Mouse (Mus musculus) thymus, postnatal 0 days (tissue): Measurements from ENCODE around the gene Mta1. TPM values are rescaled to one million over a fixed set of nuclear protein-coding genes. Genes with fewer than 3 reads are reported as not detected.

ENCODE experiments used
- DNase-seq: peaks from one replicate; pipeline ENCODE4 v3.0.0-alpha.2; 2015; ENCODE audit warnings: low spot score
- polyA plus RNA-seq: library from polyadenylated mRNA; unstranded; fragments of >200 nt; fragmentation: Nextera tagmentation; extraction: Ambion mirVana; gene quantifications from 2 replicates; pipeline ENCODE4 v1.2.1, GENCODE M21; 2015

Mta1 gene
- polyA plus RNA-seq, 1 experiment from 2014 or later, result 13.6 TPM

DNA sequence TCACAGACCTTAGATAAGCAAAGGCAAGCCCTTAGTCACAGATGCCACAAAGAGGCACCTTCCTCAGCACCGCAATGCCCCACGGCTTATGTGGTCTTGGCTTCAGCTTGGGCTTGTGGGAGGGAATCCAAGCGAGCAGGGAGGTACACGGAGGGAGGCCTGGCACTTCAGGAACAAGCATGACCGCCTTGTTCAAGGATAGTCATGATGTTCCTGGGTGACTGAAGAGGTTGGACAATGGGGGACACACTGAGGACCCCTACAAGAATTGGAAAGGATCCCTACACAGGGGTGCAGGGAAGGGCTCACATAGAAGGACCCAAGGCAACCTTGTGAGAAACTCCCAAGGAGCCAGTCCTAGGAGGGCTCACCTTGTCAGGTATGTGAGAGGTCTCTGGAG, 1.0 kb upstream of the Mta1 start:
- no peak for DNase-seq

DNA sequence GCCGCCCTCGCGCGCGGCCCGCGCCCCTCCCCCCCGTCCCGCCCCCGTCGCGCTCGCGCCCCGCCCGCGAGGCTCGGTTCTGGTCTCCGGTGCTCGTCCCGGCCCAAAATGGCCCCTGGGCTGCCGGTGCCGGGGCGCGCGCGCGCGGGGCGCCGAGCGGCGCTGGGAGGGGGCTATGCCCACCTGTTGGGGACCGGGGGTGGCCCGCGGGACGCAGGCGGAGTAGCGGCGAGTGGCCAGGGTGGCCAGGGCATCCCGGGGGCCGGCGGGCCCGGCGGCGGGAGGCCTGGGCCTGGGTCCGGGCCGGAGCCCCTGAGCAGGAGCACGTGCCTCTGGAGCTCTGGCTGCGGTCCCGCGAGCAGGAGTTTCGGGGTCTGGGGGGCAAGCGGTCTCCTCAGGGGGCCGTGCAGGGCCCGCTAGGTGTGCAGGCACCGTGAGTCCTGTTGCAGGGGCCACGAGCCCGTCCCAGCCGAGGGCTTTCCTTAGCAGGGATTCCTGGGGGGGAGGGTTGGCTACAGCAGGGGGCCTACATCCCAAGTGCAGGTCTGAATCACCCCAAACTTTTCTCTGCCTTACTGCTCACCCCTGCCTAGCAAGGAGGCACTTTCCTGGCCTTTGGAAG, 563 bp downstream of the Mta1 start:
- no peak for DNase-seq

DNA sequence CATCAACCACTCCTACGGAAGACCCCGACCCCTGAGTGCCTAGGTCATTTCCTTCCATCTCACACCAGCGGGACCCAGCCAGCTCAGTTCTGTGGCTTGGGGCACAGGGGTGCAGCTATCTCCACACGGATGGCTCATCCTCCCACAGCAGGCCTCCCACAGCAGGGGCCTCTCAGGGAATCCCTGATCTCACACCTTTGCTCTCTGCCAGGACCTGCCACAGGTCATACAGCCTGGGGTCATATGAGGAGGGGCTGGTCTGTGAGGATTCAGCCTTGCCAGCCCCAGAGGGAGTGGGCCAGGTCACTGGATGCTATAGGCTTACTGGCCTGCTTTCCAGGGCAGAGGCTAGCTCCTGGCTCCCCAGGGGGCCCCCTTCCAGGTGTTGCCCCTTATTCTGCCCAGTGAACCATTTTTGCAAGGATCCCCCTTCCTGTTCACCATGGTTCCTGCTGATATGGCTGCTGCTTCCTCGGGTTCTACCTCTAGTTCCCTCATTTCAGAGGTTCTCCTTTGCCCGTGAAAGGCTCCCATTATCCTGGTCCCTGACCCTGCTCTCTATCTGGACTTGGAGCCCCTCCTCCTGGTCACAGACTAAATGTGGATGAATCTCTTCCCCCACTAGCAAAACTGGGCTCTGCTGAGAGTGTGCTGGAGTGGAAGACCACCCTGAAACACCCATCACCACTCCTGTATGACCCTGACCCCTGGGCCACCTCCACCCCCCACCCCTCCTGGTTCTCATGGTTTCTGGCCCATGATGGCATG, 1.6 kb downstream of the Mta1 start:
- DNase-seq, result no peak

DNA sequence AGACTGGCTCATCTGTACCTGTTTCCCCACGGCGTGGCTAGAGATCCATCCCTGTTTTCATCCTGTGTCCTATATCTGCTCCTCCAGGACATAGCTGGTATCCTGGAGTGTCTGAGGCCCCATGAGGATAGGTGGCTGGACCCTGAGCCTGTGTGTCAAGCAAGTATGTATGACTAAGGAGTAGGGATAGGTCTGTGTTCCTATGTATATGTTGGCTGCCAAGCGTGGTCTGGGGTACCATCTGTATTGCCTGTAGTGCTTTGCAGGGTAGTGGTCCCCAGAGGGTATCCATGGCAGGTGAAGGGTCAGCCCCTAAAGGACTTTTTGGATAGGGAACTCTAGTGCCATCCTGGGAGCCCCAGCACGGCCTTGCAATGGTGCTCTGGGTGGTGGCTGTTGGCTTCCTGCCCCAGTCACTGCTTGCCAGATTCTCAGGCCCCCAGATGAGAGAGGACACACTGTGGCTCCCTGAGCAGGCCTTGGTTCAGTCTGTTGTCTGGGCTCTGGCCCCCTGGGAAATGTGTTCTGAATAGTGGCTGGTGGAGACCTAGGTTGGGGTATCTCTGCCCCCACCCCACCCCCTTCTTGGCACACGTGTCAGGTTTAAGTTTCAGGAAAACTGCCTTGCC, 2.5 kb downstream of the Mta1 start:
- DNase-seq, result no peak

DNA sequence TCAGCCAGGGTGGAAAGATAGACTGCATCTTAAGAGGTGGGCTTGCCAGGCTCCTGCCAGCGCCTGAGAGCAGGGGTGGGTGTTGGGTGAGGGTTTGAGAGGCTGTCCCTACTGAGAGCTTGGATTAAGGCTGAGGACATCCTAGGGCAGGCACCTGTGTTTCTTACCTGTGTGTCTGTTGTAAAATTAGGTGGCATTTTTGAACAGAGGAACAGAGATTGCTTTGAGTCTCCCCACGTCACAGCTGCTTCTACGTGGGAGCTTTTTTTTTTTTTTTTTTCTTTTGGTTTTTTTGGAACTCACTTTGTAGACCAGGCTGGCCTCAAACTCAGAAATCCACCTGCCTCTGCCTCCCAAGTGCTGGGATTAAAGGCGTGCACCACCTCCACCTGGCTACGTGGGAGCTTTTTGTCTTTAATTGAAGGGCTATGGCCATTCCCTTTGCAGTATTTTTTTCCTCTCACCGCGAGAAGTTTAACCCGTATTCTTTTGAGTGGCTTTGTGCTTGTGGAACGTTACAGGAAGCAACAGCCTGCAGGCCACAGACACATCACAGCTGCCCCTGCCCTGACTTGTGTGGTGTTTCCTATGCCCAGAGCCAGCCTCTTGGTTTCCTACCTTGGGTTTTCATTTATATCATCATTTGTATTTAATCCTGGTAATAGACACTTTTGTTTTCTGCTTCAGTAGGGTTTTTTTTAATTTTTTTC, 3.3 kb downstream of the Mta1 start:
- DNase-seq, result no peak

DNA sequence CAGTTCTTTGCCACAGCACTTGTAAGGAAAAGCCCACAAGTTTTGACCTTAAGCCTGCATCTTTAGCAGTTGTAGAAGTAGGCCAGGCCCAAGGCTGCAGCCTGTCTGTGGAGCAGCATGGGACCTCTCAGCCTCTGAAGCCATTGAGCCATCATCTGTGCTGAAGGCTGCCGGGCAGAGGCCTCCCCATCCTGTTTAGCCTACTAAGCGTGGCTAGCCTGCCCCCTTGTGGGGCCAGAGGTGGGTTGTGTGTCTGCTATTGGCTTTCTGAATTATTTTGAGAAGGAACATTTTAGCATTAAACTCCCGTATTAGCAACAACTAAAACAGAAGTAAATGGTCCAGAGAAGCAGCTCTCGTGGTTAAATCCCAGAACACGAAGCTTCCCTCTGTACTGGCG, 4.4 kb downstream of the Mta1 start:
- DNase-seq, result peak; percentile 75

DNA sequence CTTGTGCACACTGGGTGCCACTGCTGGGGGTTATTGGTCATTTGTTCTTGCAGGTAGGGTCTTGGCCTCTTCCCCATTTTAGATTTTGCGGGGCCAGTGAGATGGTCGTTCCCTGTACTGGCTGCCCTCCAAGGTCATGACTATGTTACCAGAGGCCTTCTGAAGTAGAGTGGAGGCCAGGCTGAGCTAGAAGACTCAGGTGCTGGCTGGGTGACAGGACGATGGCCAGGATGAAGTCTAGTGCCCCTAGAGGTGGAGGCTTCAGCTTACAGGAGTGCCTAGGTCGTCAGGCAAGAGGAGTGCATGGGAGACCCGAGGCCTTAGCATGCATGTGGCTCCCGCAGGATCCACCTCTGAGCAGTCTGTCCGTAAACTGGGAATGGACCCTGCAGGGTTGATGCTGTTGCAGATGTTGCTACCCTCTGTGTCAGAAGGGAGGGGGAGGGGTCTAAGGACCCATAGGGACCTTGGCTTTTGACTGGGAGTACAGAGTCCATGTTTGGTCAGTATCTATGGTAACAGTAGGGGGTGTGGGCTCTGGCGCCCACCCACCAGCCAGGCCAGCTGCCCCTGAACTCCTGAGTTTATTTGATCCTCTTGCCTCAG, 5.9 kb downstream of the Mta1 start:
- no peak for DNase-seq

DNA sequence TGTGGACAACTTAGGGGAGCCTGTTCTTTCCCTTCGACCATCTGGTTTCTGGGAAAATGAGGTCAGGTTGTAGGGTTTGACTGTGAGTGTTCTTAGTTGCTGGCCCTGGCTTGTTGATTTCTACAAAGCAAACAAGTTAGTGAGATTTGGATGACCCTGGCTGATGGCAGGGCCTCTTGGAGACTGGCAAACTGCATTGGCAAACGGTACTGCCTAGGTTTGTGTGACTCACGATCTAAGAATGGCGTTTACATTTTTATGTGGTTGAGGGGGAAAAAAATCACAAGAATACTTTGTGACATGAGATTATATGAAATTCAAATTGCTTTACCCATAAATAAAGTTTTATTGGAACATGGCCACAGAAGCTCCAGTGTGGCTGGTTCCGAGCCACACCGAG, 8.3 kb downstream of the Mta1 start:
- no peak for DNase-seq

DNA sequence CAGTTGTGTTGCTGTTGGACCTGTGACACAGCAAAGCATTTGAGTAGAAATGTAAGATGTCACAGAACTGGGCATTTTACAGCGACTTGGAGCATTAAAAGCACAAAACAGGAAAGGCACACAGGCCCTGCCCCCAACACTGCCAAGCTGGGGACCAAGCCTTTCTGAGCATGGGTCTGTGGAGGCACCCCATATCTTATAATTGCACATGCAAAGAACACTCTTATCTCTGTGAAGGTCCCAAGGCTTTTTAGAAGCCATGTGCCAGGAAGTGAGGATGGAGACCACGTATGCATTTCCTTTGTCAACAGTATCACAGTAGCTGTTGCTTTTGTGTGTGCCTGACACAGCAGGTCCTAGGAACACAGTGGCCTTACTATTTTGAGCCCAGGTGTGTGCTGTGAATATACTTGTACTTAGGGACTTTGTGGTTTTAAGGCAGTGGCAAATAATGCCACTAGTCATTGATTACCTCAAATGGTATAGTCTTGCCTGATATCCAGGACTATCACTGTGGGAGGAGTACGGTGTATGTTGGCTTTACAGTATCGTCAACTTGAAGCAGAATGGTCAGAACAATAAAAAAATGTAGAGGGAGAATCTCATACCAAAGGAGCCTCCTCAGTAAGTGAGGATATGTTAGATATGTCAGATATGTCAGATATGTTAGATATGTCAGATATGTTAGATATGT, 9.5 kb downstream of the Mta1 start:
- DNase-seq, result peak; percentile 29

DNA sequence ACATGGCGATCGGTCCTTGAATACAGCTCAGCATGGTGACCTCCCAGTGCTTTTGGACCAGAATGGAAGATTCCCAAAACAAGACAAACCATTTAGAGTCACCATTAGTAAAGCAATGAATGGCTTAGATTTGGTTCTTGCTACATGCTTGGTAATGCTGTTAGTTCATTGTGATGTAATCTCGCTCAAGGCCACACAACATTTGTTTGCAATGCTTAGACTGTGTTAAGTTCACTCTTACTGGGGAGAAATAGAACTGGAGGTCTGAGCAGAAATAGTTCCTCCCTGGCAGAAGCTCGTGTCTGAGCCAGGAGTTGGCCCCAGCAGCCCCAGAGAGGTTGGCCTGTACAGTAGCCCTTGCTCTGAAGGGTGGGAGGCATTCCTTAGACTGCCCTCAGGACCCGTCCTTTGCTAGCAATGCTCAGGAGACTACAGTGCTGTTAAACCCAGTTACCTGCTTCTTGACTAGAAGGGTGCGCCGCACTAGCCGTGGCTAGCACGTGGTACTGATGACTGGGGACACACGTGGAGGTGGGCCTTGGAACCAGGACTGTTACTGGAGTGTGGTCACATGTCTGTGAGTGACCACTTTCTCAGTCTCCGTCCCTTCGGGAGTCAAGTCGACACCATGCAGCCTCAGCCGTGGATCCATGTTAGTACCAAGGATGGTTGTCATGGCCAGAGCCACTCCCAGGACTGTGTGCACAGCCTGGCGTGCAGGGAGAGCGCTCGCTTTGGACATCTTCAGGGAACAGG, 10.6 kb downstream of the Mta1 start:
- no peak for DNase-seq

DNA sequence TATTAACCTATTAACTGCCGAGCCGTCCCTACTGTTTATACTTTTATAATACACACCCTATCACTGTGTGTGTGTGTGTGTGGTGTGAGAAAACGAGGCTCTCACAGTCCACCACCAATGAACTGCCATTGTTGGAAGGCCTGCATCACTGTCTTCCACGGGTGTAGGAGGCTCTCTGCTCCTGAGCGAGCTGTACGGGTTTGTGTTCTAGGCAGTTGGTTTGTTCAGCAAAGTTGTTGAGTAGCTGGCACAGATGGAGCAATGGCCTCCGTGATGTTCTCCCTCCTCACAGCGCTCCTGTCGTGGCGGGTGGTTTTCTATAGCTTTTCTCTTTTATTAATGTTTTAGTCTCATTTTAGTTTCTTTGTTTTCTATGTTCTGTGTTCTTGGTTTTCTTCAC, 11.7 kb downstream of the Mta1 start:
- DNase-seq, result no peak

DNA sequence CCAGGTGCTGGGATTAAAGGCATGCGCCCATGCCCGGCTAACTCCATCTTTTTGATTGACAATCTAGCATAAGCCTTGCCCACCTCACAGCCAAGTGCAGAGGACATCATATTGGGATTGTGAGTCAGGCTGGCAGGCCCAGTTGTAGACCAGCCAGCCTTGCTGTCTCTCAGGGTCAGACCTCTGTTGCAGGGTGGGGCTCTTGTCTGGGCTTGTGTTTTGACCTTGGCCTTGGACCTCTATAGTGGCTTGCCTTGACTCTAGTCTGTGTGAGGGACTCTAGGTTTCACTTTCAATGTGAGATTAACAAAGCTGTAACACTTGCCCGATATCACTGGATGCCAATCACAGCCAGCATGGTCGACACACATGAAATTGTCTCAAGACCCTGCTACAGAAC, 16.1 kb downstream of the Mta1 start:
- DNase-seq, result no peak

DNA sequence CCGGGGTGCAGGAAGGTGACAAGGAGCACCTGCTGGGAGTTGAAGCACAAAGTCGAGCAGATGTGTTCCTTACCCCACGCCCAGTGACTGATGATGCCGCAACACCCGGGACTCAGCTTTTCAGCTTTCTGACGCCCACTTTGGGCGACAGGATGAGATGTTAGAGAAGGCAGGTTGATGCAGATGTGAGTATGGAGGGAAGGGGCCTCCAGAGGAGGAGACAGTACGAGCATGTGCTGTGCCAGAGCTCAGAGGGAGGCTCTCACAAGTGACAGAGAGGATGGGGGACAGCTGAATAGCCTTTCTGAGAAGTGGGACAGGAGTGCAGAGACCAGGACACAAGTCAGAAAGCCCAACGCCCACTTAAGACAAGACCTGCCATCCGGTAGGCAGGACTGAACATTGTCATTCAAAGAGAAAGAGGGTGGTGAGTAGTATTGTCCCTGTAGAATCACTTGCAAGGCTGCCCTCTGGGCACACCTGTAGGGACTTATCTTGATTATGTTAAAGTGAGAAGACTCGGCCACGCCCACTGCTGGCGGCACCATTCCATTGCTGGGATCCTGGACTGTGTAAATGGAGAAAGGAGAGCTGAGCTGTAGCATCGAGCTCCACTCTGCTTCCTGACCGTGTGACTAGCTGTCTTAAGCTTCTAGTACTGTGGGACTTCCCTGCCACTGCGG, 16.9 kb downstream of the Mta1 start:
- no peak for DNase-seq

DNA sequence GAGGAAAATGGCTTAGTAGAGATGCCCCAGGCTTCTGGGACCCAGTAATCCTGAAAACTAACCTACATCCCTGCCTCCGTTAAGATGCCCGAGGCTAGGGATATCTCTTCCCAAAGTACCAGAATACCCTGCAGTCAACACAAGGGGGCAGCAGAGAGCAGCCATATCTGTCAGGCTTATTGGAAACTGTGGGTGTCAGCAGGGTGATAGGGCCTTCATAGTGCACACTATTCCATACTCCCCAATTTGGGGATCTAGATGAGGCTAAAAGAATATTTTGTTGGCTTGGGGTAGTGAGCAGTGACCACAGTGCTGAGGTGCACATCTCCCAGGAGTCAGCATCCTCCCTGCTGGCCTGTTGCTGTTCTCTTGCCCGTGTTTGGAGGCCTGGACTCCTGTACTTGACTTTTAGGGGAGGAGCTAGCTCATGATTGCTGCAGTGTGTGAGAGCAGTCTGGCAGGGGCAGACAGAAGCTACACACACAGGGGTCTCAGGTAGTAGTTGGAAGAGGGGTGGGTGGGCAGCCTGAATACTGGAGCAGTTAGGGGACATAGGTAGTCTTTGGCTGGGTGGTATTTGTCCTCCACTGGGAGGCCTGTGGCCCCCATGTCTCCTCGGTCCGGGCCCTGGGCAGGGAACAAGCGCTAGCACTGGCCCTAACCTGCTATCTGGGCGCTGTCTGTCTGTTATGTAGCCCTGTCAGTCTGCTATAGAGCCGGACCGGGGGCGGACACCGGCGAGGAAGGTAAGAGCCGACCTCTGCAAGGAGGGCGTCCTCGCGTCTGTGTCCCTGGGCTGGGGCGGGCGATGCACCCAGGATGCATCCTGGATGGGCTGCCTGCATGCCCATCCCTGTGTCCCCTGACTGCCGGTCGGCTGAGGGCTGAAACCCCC, 21.7 kb downstream of the Mta1 start:
- DNase-seq, result peak; percentile 72

DNA sequence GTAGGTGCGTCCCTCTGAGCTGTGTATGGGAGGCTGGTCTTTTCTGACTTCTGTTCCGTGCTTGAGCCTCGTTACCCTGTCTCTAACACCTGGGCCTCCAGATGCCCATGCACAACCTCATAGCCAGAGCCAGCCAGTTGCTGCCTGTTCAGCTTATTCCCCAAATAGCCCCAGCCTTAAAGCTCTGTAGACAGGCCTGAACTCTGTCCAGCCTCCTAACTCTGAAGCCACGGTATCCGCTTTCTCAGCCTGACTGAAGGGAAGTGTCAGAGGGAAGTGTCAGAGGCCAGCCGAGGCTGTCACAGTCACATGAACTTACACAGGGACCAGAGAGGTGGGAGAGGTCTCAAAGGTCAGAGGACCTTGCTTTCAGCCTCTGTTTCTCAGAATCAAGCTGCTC, 26.6 kb downstream of the Mta1 start:
- DNase-seq, result no peak

DNA sequence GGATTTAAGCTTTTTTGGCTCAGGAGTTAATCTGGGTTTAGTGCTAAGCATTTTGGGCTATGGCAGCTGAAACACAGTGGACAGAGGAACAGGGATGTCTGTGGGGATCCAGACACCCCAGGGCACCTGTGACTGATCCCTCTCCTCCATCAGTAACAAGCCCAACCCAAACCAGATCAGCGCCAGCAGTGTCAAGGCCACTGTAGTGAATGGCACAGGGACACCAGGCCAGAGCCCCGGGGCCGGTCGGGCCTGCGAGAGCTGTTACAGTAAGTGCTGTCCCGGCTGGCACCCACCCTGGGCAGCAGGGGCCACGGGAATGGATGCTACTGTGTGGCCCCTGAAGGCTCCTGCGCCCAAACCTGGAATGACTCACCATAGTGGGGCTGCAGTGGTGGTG, 32.7 kb downstream of the Mta1 start:
- no peak for DNase-seq

DNA sequence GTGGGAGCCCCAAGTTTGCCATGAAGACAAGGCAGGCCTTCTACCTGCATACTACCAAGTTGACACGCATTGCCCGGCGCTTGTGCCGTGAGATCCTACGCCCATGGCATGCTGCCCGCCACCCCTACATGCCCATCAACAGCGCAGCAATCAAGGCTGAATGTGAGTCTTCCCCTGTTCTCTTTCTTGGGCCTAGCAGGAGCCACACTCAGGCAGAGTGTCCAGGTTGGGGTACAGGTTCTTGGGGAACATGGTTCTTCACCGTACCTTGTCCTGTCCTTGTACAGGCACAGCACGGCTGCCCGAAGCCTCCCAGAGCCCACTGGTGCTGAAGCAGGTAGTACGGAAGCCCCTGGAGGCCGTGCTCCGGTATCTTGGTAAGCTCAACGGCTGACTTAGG, 33.5 kb downstream of the Mta1 start:
- DNase-seq, result no peak

DNA sequence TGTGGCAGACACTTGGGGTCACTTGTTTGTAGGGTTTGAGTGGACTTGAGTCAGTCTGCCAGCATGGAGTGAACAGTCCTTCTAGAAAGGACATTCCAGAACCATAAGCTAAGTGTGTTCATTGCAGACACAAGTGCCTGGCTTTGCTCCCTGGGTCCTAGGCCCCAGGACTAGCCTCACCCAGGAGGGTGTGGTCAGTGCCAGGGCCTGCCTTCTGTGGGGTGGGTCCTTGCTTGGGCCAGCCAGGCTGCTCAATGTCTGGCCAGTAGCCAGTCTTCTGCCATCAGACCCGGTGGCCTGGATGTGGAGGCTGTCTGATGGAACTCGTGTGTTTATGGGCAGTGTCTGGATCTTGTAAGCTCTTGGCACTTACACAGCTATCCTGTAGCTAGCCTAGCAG, 34.5 kb downstream of the Mta1 start:
- no peak for DNase-seq

DNA sequence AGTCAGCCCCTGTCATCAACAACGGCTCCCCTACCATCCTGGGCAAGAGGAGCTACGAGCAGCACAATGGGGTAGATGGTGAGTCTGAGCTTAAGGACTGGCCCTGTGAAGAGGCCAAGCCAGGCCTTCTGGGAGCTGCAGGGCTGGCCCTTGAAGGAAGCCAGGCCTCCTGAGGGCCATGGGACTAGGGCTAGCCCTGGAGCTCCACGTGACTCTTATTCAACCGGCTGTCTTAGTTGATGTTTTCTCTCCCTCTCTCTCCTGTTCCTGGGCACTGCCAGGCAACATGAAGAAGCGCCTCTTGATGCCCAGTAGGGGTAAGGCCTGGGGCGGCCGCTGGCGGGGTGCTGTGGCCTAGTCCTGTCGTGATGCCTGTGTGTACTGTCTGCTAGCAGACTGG, 35.2 kb downstream of the Mta1 start:
- DNase-seq, result no peak
